Mouse (Mus musculus): ENCODE measurements at regions not wholly inside any gene's neighbourhood (a gene's known extent, or its start where the extent isn't known, plus 50 kb on each side); places are given as distances from the start of the nearest gene placed in this dataset.

DNA sequence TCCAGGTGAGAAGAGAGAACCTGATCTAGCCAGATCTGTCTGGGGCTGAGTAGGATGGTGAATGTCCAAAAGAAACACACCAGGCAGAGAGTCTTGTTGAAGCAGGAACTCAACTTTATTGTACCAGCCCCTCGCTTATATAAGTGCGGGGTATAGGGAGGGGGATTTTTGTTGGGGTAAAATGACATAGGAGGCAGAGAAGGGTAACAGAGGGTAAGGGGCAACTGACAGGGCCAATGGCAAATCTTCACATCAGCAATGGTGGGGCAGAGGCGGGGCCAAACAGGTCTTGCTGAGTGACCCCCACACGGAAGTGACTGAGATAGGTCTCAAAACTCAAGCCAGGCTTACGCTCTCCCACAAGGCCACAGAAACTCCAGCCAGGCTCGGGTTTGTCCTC, 113.2 kb downstream of the Kdr start:
- no peak for TF ChIP-seq CTCF (conservative IDR thresholded peaks at IDR 0.05 in 1 of 2, IDR thresholded peaks at IDR 0.05 in 1 of 2; ENCODE audit: low read depth in 2 of 2, low read length in 2 of 2)
- no peak for TF ChIP-seq ZC3H11A (IDR thresholded peaks at IDR 0.05; ENCODE audit: low read depth, low read length)
- TF ChIP-seq MAZ (IDR thresholded peaks at IDR 0.05; ENCODE audit: low read depth, low read length), result no peak
- TF ChIP-seq POLR2AphosphoS2 (IDR thresholded peaks at IDR 0.05; ENCODE audit: low read depth, low read length), result no peak
- no peak for TF ChIP-seq ETS1 (conservative IDR thresholded peaks at IDR 0.05; ENCODE audit: low read depth, low read length)
- no peak for TF ChIP-seq MXI1 (IDR thresholded peaks at IDR 0.05; ENCODE audit: low read depth, low read length)
- no peak for TF ChIP-seq ZMIZ1 (IDR thresholded peaks at IDR 0.05; ENCODE audit: low read depth, low read length)
- no peak for TF ChIP-seq NRF1 (IDR thresholded peaks at IDR 0.05; ENCODE audit: low read depth, low read length)

Data from CH12.LX (cell line).